Mouse (Mus musculus) 3134 (cell line): ENCODE data around the gene Sirt6.
A peak's percentile ranks its signal among the peaks of the same experiment; 100 is the strongest.

Experiments used
- DNase-seq: peaks from one replicate; pipeline ENCODE4 v3.0.0-alpha.2; 2011; ENCODE audit warnings: low spot score; ENCODE audit not compliant: insufficient read length; ENCODE audit errors: extremely low read depth

Sirt6 gene

GRCm38 (mm10) chr10:81626101-81626993, 1.2 kb downstream of the Sirt6 start:
- DNase-seq: no peak

GRCm38 (mm10) chr10:81623441-81623840, 4.2 kb downstream of the Sirt6 start:
- DNase-seq: no peak

- no peak for DNase-seq
Measured at GRCm38 (mm10) chr10:81620786-81621185, 6.8 kb downstream of the Sirt6 start.

- DNase-seq: no peak
Measured at GRCm38 (mm10) chr10:81619976-81620375, 7.6 kb downstream of the Sirt6 start.

GRCm38 (mm10) chr10:81615486-81615885, 12.1 kb downstream of the Sirt6 start:
- no peak for DNase-seq

- peak; percentile 58 for DNase-seq
Measured at GRCm38 (mm10) chr10:81612779-81613178, 14.8 kb downstream of the Sirt6 start.

GRCm38 (mm10) chr10:81608308-81608707, 19.3 kb downstream of the Sirt6 start:
- DNase-seq: no peak

- DNase-seq: peak; percentile 91
Measured at GRCm38 (mm10) chr10:81605974-81606751, 21.4 kb downstream of the Sirt6 start, which contains the start of gene BC025920. BC025920 (plus strand) TSS chr10:81606270.

- no peak for DNase-seq
Measured at GRCm38 (mm10) chr10:81605666-81605973, 22.0 kb downstream of the Sirt6 start.

- peak; percentile 76 for DNase-seq
Measured at GRCm38 (mm10) chr10:81604968-81605665, 22.5 kb downstream of the Sirt6 start.

- no peak for DNase-seq
Measured at GRCm38 (mm10) chr10:81604019-81604967, 23.3 kb downstream of the Sirt6 start.

- DNase-seq: no peak
Measured at GRCm38 (mm10) chr10:81602741-81603151, 24.9 kb downstream of the Sirt6 start.

- DNase-seq: no peak
Measured at GRCm38 (mm10) chr10:81601396-81601905, 26.1 kb downstream of the Sirt6 start.

GRCm38 (mm10) chr10:81600738-81601203, 26.8 kb downstream of the Sirt6 start, which contains the start of gene Tle6:
Tle6 (minus strand) TSS chr10:81601073.
- peak; percentile 84 for DNase-seq

GRCm38 (mm10) chr10:81600096-81600495, 27.5 kb downstream of the Sirt6 start:
- DNase-seq: no peak

- no peak for DNase-seq
Measured at GRCm38 (mm10) chr10:81599630-81600029, 28.0 kb downstream of the Sirt6 start.

GRCm38 (mm10) chr10:81598871-81599270, 28.7 kb downstream of the Sirt6 start:
- no peak for DNase-seq

GRCm38 (mm10) chr10:81598342-81598741, 29.3 kb downstream of the Sirt6 start:
- DNase-seq: no peak

- peak; percentile 83 for DNase-seq
Measured at GRCm38 (mm10) chr10:81597137-81597950, 30.3 kb downstream of the Sirt6 start.
